Mouse (Mus musculus): ENCODE data around the gene Serpinb9d.
"Not testable (repeated sequence)": the region's sequence is repeated elsewhere in the genome, so short reads cannot be mapped to it uniquely, and the experiment has no call there.

Serpinb9d gene

DNA sequence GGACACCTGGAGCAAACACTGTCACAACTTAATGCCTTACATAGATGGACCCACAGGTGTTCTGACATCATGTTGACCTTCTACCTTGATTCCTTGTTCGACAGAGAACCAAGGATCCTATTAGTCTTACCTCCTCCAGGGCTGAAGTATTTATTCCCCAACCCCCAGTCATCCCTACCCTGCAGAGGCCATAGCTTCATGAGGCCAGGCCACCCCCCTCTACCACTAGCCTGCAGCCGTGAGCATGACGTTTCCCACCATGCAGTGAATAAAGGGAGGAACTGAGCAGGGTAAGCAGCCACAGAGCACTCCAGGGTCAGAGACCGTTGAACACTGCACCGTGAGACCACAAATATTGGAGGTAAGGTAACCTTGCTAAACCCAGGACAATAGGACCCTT is at the start of gene Serpinb9d:
Gene Serpinb9d (plus strand): TSS at position 301 of the 400 bp plus-strand sequence.
- DNase-seq (ENCODE audit: extremely low spot score, low spot score) = no peak

DNA sequence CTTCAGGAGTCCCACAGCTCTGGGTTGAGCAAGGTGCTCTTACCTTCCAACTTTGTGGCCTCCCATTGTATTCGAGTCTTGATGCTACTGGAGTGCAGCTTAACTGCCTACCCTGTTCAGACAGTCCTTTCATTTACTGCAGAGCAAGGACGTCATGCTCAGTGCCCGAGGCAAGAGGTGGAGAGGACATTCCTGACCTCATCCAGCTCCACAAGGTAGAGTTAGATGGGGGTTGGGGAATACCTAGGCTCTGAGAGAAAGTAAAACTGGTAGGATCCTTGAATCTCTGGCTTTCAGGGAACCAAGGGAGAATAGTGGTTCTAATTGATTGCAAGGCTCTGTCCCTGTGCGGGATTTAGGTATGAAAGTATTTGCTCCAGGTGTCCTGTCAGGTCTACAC is 33.1 kb upstream of the Serpinb9d start, which contains the start of gene Serpinb9c:
Gene Serpinb9c (minus strand): TSS at position 101 of the 400 bp plus-strand sequence.
- no peak for DNase-seq (ENCODE audit: extremely low spot score, low spot score)

- not testable (repeated sequence) for DNase-seq (ENCODE audit: extremely low spot score, low spot score)
Measured at GRCm38 (mm10) chr13:33190486-33190885, 2.3 kb upstream of the Serpinb9d start.

- DNase-seq (ENCODE audit: extremely low spot score, low spot score) = no peak
Measured at GRCm38 (mm10) chr13:33199740-33200139, 7.0 kb downstream of the Serpinb9d start.

DNA sequence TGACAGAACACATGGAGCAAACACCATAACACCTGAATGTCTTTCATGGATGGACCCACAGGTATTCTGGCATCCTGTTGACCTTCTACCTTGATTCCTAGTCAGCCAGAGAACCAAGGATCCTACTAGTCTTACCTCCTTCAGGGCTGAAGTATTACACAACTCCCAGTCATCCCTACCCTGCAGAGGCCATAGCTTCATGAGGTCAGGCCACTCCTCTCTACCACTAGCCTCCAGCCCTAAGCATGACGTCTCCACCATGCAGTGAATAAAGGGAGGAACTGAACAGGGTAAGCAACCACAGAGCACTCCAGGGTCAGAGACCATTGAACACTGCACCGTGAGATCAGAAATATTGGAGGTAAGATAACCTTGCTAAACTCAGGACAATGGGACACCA is 56.6 kb downstream of the Serpinb9d start, which contains the start of gene Serpinb9e:
Gene Serpinb9e (plus strand): TSS at position 301 of the 400 bp plus-strand sequence.
- DNase-seq (ENCODE audit: extremely low spot score, low spot score) = not testable (repeated sequence)
